Mouse (Mus musculus) E14TG2a.4 (cell line): ENCODE data around the gene Bpifb6.
A peak's percentile ranks its signal among the peaks of the same experiment; 100 is the strongest.

Experiments
- H3K27me3 ChIP-seq: 2 replicates; pipeline ENCODE4 v1.6.1; 2014; ENCODE audit warnings: low read length, control low read depth; ENCODE audit not compliant: insufficient read depth
- H3K36me3 ChIP-seq: 2 replicates; pipeline ENCODE4 v1.6.1; 2014; ENCODE audit warnings: low read length, control low read depth; ENCODE audit not compliant: insufficient read depth
- H3K4me1 ChIP-seq: replicated peaks from 2 replicates; pipeline ENCODE4 v1.6.1; 2014; ENCODE audit warnings: low read depth, low read length, control low read depth
- H3K4me3 ChIP-seq: replicated peaks from 2 replicates; pipeline ENCODE4 v1.5.1; 2014; ENCODE audit warnings: mild to moderate bottlenecking, low read length
- H3K9me3 ChIP-seq: 2 replicates; pipeline ENCODE4 v1.6.1; 2014; ENCODE audit warnings: low read length, control low read depth
- CTCF ChIP-seq: conservative IDR thresholded peaks from 2 replicates; pipeline ENCODE4 v1.5.1; 2014; ENCODE audit warnings: low read length
- NANOG ChIP-seq: IDR thresholded peaks from 2 replicates; pipeline ENCODE4 v1.6.1; 2014; ENCODE audit warnings: borderline replicate concordance, low read length, mixed read lengths
- POU5F1 ChIP-seq: IDR thresholded peaks from 2 replicates; pipeline ENCODE4 v1.6.1; 2014; ENCODE audit warnings: low read length, borderline replicate concordance

Bpifb6 gene

DNA sequence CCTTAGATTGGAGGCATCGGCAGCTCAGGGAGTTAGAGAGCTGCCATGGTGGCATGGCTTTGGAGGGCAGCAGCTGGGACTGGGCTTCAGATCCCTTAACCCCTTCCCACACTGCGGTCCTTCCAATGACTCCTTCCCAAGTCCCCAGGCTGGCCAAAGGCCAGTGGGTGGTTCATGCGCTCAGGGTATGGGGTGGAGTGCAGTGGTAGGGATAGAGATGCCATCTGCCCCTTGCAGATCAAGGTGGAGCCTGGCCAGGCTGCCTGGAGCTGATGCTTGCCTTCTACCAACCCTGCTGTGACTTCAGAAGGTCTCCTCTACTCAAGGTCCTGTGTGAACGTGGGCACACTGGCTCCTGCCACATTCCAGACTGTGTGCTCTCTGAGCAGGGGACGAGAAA is 1.1 kb upstream of the Bpifb6 start:
- H3K4me1 ChIP-seq, result no peaks in the 10 kb centered on the region
- no peaks in the 10 kb centered on the region for H3K36me3 ChIP-seq
- peaks cover 9% of the 10 kb centered on the region; the same call in 1 of the 2 replicates for H3K27me3 ChIP-seq
- TF ChIP-seq POU5F1 (no peak), CTCF (no peak), NANOG (no peak)
- no peaks in the 10 kb centered on the region for H3K9me3 ChIP-seq
- H3K4me3 ChIP-seq, result no peak overlapping the region

DNA sequence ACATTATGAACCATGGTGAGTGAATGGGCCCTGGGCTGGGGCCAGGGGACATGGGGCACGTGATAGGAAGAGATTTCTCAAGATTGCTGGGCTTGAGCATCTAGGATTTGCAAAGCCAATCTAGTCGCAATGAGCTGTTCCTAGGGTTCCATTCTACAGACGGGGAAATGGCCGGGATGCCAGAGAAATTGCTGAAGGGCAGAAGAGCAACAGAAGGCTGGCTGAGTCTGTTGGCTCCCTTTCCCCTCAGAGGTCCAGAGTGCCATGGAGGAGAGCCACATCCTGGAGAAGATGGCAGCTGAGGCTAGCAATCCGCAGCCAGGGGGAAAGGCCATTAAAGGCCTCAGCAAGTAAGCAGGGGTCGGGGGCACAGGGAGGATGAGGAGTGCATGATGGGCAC is 2.5 kb downstream of the Bpifb6 start:
- H3K36me3 ChIP-seq, result no peaks in the 10 kb centered on the region
- H3K4me3 ChIP-seq, result no peak overlapping the region
- no peaks in the 10 kb centered on the region for H3K9me3 ChIP-seq
- no peaks in the 10 kb centered on the region for H3K4me1 ChIP-seq
- TF ChIP-seq NANOG (no peak), POU5F1 (no peak), CTCF (no peak)
- no peaks in the 10 kb centered on the region for H3K27me3 ChIP-seq

DNA sequence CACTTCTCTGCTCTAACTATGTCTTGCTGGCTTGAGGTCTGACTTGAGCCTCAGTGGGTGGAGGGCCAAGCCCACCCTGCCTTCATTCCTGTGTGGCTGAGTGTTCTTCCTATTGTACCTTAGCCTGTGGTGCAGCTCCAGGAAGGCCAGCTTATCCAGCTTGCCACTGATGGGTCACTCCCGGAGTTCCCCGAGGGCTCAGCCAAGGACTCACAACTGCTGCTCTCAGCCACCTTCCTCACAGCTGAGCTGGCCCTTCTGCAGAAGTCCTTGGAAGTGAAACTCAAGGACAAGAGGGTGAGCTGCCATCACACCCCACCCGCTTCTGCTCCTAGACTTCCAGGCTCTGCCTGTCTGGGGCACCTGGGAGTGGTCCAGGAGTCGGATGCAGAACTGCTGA is 6.4 kb downstream of the Bpifb6 start:
- no peak for TF ChIP-seq NANOG
- no peak for TF ChIP-seq CTCF
- no peak for TF ChIP-seq POU5F1

DNA sequence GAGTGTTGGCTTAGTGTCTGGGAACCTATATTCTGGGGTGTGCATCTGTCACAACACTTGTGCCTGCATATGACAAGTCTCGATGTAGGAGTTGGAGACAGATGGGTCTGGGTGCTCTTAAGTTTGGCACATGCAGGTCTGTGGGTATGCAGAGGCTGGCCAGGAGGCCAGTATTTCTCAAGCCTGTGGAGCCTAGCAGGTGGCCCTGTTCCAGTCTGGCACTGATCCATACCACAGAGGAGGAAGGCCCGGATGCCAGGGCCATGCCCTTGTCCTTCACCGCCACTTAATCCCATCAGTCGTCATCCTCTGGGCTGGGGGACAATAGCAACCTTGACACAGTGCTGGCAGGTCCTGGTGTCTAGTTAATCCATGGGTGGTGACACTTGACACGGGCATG is 14.0 kb downstream of the Bpifb6 start:
- no peaks in the 10 kb centered on the region for H3K36me3 ChIP-seq
- no peaks in the 10 kb centered on the region for H3K9me3 ChIP-seq
- H3K4me3 ChIP-seq, result no peak overlapping the region
- TF ChIP-seq POU5F1 (no peak), NANOG (no peak), CTCF (no peak)
- no peaks in the 10 kb centered on the region for H3K4me1 ChIP-seq
- H3K27me3 ChIP-seq, result no peaks in the 10 kb centered on the region

More for the DNA sequence above, 6.4 kb downstream of the Bpifb6 start:
- Histone ChIP-seq H3K4me1 (no peaks in the 10 kb centered on the region), H3K27me3 (no peaks in the 10 kb centered on the region), H3K36me3 (no peaks in the 10 kb centered on the region), H3K4me3 (no peak overlapping the region), H3K9me3 (no peaks in the 10 kb centered on the region)

DNA sequence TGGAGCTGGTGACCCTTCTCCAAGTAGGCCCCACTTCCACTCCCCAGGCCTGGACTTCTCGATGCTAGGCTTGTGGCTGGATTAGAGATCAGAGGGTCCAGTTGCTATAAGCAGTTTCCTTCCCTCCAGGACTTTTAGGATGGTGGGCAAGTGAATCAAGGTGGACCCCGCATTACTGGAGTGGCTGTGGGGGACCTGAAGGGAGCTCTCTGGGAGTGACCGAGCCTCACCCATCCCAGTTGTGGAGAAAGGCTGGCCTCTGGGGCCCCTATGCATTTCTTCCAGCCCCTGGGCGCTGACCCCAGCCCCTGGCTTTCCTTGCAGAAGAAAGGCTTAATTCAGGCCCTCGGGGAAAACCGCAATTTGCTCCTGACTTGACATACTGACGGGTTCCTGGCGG is 17.7 kb downstream of the Bpifb6 start, which contains the start of gene Bpifb3:
TSS of gene Bpifb3 (plus strand) at position 301 of the 400 bp plus-strand sequence.
- Histone ChIP-seq H3K4me1 (no peaks in the 10 kb centered on the region), H3K9me3 (peaks cover 9% of the 10 kb centered on the region; the same call in 1 of the 2 replicates), H3K27me3 (no peaks in the 10 kb centered on the region), H3K4me3 (no peak within 1 kb of the TSS), H3K36me3 (no peaks in the 10 kb centered on the region)
- TF ChIP-seq NANOG (no peak), POU5F1 (no peak), CTCF (no peak)

DNA sequence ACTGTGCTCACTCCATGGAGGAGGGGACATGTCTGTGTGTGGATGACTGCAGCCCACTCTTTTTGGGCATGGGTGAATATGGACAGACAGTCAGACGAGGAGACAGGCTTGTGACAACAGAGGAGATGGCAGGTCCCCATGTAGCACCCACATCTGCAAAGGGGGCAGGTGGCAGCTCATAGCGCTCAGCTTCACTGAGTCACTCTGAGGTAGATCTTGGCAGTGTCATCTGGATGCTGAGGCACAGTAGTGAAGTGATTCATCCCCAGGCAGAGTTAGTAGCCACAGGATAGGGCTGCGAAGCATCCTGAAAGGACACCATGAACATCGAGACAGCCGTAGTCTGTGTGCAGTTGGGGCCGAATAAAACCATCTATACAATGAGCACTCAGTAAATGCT is 21.1 kb downstream of the Bpifb6 start:
- Histone ChIP-seq H3K36me3 (no peaks in the 10 kb centered on the region), H3K4me1 (no peaks in the 10 kb centered on the region)
- no peak for TF ChIP-seq CTCF
- TF ChIP-seq POU5F1, result no peak
- no peak for TF ChIP-seq NANOG

DNA sequence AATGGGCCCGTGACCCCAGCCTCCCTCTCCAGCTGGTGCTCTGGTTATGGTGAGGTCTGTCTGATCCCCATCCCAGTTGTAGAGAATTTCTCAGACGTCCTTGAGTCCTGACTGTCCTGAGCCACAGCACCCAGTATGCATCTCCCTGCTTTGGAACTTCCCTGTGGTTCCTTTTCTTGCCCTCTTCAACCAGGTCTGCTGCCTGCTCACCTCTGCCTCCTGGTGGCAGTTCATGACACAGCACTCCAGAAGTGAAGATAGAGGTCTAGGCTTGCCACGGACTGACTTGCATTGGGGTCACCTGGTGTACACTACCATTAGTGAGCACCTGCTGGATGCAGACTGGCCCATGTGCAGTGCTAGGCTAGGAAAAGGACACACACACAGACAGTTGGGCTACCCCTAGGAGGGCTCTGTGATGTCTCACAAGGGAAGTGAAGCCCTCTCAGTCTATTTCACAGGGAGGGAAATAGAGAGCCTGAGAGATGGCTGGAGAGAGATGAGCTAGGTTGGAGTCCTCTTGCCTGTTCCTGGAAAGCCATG is 29.8 kb downstream of the Bpifb6 start:
- TF ChIP-seq NANOG (no peak), POU5F1 (no peak), CTCF (peak; percentile 94)
- Histone ChIP-seq H3K9me3 (no peaks in the 10 kb centered on the region), H3K27me3 (no peaks in the 10 kb centered on the region), H3K4me3 (no peak overlapping the region), H3K36me3 (no peaks in the 10 kb centered on the region), H3K4me1 (no peaks in the 10 kb centered on the region)

More for the DNA sequence above, 21.1 kb downstream of the Bpifb6 start:
- H3K27me3 ChIP-seq, result 0 out of 2 replicates have a peak, but pooled peaks cover 2% of the 10 kb centered on the region
- peaks cover 9% of the 10 kb centered on the region; the same call in 1 of the 2 replicates for H3K9me3 ChIP-seq
- H3K4me3 ChIP-seq, result no peak overlapping the region

DNA sequence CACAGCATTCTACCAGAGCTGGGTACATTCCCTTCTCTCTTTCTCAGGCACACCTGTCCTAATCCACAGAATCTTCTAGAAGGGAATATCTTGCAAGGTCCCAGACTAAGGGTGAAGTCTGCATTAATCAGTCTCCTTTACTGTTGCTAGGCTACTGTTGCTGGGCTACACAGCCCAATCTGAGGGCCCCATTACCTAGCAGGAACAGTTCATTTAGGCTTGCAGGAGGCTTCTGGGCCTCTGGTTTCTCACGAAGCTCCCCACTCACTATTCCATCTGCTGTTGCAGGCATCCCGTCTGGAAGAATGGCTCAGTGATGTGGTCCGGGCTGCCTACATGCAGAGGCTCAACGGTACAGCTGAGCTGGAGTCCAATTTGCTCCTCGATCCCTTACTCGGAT is 30.9 kb downstream of the Bpifb6 start:
- TF ChIP-seq NANOG (no peak), POU5F1 (no peak), CTCF (no peak)
- no peaks in the 10 kb centered on the region for H3K36me3 ChIP-seq
- no peak overlapping the region for H3K4me3 ChIP-seq
- no peaks in the 10 kb centered on the region for H3K9me3 ChIP-seq
- no peaks in the 10 kb centered on the region for H3K27me3 ChIP-seq
- peaks cover 5% of the 10 kb centered on the region; the same call in 1 of the 2 replicates for H3K4me1 ChIP-seq

DNA sequence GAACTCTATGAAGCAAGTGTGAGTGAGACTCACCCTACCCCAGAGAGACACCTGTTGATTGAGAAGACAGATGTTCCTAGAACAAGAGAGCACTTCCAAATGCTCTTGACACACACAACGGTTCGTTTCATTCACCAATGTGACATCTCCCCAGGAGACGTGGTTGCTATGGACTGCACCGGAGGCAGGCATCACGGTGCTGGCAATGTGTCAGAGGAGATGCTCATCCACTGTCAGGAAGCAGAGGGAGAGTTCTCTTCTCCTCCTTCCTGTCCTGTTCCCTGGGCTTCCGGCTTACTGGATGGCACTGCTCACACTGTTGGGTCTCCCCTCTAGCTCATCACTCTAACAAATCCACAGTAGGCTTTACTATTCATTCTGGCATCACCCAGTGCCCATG is 33.1 kb downstream of the Bpifb6 start:
- H3K27me3 ChIP-seq, result no peaks in the 10 kb centered on the region
- H3K4me1 ChIP-seq, result peaks cover 5% of the 10 kb centered on the region; the same call in 1 of the 2 replicates
- TF ChIP-seq CTCF (no peak), POU5F1 (no peak), NANOG (no peak)

More for the DNA sequence above, 33.1 kb downstream of the Bpifb6 start:
- H3K36me3 ChIP-seq, result no peaks in the 10 kb centered on the region
- H3K9me3 ChIP-seq, result no peaks in the 10 kb centered on the region
- H3K4me3 ChIP-seq, result no peak overlapping the region
